Mouse (Mus musculus) cerebellum, adult 2 months (tissue): Measurements from ENCODE around the gene Sftpa1.

Experiments
- CTCF ChIP-seq: fragments of 200-500 bp; IDR thresholded peaks from 2 replicates; pipeline ENCODE4 v1.5.1; 2011; ENCODE audit warnings: low read depth, mild to moderate bottlenecking, control low read depth, low read length, moderate library complexity, borderline replicate concordance; ENCODE audit not compliant: insufficient read depth
- POLR2A ChIP-seq: fragments of 200-500 bp; IDR thresholded peaks from 2 replicates; pipeline ENCODE4 v1.6.1; 2011; ENCODE audit warnings: low read length, control low read depth, borderline replicate concordance; ENCODE audit not compliant: insufficient read depth

GRCm38 (mm10) chr14:41168567-41168966 is 37.0 kb downstream of the Sftpa1 start:
- TF ChIP-seq CTCF (no peak), POLR2A (no peak)
